In the genomic region with DNA sequence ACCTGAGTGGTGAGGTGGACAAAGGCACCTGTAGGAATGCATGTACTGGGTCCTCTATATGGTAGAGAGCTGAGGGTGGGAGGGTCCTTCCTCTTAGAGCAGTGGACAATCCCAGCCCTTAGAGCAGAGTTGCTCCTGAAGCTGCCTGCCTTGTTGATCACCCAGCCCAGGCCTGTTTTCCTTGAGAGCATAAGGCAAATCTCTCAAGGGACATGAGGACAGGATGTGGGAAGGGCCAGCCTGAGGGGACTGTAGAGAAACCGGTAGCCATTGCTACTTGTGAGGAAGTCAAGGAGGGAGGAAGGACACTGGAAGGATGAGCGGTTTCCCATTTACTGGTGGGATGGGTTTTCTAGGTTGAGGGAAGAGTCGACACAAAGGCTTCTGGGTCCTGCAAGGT, we compare ENCODE assay signal across 14 mouse cellular contexts. TPM values are rescaled to one million over a fixed set of nuclear protein-coding genes. Genes with fewer than 3 reads are reported as not detected.
"Had no signal": no experiment of that assay in that cellular context is flagged by ENCODE, and none has a peak within 500 bp of the region (broad histone marks: within the 10 kb centered on the region; RNA-seq: fewer than 3 reads in every experiment).

No protein-coding gene starts in this region.

- H3K9me3 ChIP-seq: lung, embryonic 15.5 days; midbrain, embryonic 10.5 days; midbrain, embryonic 12.5 days; neural tube, embryonic 12.5 days; stomach, embryonic 15.5 days had no signal

- ATAC-seq: liver, postnatal 0 days; midbrain, embryonic 16.5 days had no signal

- H3K27ac ChIP-seq: lung, embryonic 15.5 days; midbrain, embryonic 10.5 days; midbrain, embryonic 12.5 days; neural tube, embryonic 12.5 days; stomach, embryonic 15.5 days had no signal

- H3K4me2 ChIP-seq: lung, embryonic 15.5 days; midbrain, embryonic 12.5 days; neural tube, embryonic 12.5 days; stomach, embryonic 15.5 days had no signal

- H3K36me3 ChIP-seq: lung, embryonic 15.5 days; midbrain, embryonic 10.5 days; midbrain, embryonic 12.5 days; neural tube, embryonic 12.5 days; stomach, embryonic 15.5 days had no signal

- DNase-seq: liver, postnatal 0 days; lung, adult 2 months; lung, postnatal 10 days; midbrain, embryonic 14.5 days; right cerebral cortex, postnatal 14 days; thymus, postnatal 25 days; thymus, postnatal 4 days had no signal

- H3K4me1 ChIP-seq: midbrain, embryonic 10.5 days; midbrain, embryonic 12.5 days; neural tube, embryonic 12.5 days; stomach, embryonic 15.5 days had no signal

- H3K9ac ChIP-seq: liver, postnatal 0 days; lung, embryonic 15.5 days; midbrain, embryonic 12.5 days; neural tube, embryonic 12.5 days; stomach, embryonic 15.5 days had no signal

- H3K4me3 ChIP-seq: lung, embryonic 15.5 days; midbrain, embryonic 10.5 days; midbrain, embryonic 12.5 days; myocyte; neural tube, embryonic 12.5 days; stomach, embryonic 15.5 days had no signal

- H3K27me3 ChIP-seq: lung, embryonic 15.5 days; midbrain, embryonic 12.5 days; neural tube, embryonic 12.5 days; stomach, embryonic 15.5 days had no signal

RNA-seq across cellular contexts. Expression of gene Cd5, which starts 3.8 kb away (rescaled TPM):
- polyA plus RNA-seq: midbrain, embryonic 10.5 days; myocyte had no signal
